Mouse (Mus musculus) midbrain, embryonic 10.5 days (tissue): ENCODE data around the gene Gpr19. TPM values are rescaled to one million over a fixed set of nuclear protein-coding genes. Genes with fewer than 3 reads are reported as not detected.

ENCODE experiments used
- DNase-seq: peaks from one replicate; pipeline ENCODE4 v3.0.0-alpha.2; 2017; ENCODE audit warnings: low spot score
- H3K27ac ChIP-seq: fragments of 300-500 bp; sonication (generic); replicated peaks from 2 replicates; pipeline ENCODE4 v1.5.1; 2016; ENCODE audit warnings: mild to moderate bottlenecking
- H3K27me3 ChIP-seq: fragments of 300-500 bp; sonication (generic); 2 replicates; pipeline ENCODE4 v1.6.1; 2016; ENCODE audit warnings: low read depth, mild to moderate bottlenecking; ENCODE audit not compliant: poor library complexity, severe bottlenecking
- H3K36me3 ChIP-seq: fragments of 300-500 bp; sonication (generic); 2 replicates; pipeline ENCODE4 v1.6.1; 2016; ENCODE audit warnings: mild to moderate bottlenecking, moderate library complexity
- H3K4me1 ChIP-seq: fragments of 300-500 bp; sonication (generic); 2 replicates; pipeline ENCODE4 v1.6.1; 2016
- H3K4me3 ChIP-seq: fragments of 300-500 bp; sonication (generic); 2 replicates; pipeline ENCODE4 v1.5.1; 2016; ENCODE audit warnings: mild to moderate bottlenecking, moderate library complexity
- H3K9me3 ChIP-seq: fragments of 300-500 bp; sonication (generic); replicated peaks from 2 replicates; pipeline ENCODE4 v1.6.1; 2016; ENCODE audit warnings: mild to moderate bottlenecking
- WGBS: fragments of 180-500 bp; shearing (Covaris S2); methylation state at CpG from one replicate; pipeline ENCODE4 v1.1.7; 2016; 5-methylcytosine and 5-hydroxymethylcytosine counted together
- polyA plus RNA-seq: library from polyadenylated mRNA; unstranded; fragments of >200 nt; fragmentation: Nextera tagmentation; extraction: Ambion mirVana; gene quantifications from 2 replicates; pipeline ENCODE4 v1.2.1, GENCODE M21; 2016

Gpr19 gene
- polyA plus RNA-seq, 1 experiment from 2014 or later = 32.3 TPM

DNA sequence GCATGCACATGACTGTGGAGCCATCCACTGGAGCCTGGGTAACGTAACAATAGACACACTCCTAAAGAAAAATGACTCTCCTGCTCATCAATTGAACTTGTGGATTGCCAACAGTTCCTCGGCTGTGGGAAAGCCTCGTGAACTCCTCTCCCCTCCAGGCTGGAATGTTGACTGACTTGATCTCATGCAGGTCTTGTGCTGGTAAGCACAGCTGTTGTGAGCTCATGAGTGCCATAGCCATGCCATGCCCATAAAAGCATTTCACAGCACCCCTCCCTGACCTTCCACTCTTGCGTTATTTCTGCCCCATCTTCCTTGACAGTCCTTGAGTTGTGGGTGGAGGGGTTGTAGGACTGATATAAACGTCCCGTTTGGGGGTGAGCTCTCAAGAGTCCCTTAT is 78.0 kb downstream of the Gpr19 start:
- DNase-seq = no peak
- Histone ChIP-seq H3K4me1 (no peaks in the 10 kb centered on the region), H3K4me3 (no peak overlapping the region), H3K36me3 (no peaks in the 10 kb centered on the region), H3K9me3 (no peaks in the 10 kb centered on the region), H3K27ac (no peak overlapping the region), H3K27me3 (no peaks in the 10 kb centered on the region)
- 66% methylated on average over 6 of the region's 6 CpGs for WGBS

DNA sequence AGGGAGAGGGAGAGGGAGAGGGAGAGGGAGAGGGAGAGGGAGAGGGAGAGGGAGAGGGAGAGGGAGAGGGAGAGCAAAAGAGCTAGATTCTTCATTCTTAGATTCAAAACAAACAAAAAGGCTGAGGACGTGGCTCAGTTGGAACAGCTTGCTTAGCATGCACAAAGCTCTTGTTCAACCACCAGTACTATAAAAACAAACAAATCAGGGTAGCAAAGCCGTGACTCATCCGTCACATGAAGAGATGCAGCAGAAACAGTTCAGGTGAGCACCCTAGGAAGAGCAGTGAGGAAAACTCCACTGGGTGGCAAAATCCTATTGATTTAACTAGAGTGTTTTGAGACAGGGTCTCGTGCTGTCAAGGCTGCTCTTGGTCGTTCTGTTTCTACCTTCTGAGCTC is 78.6 kb downstream of the Gpr19 start:
- H3K27me3 ChIP-seq = no peaks in the 10 kb centered on the region
- 61% methylated on average over 5 of the region's 5 CpGs for whole genome bisulfite sequencing
- H3K9me3 ChIP-seq = no peaks in the 10 kb centered on the region
- no peaks in the 10 kb centered on the region for H3K4me1 ChIP-seq
- H3K27ac ChIP-seq = no peak overlapping the region
- no peak overlapping the region for H3K4me3 ChIP-seq
- no peaks in the 10 kb centered on the region for H3K36me3 ChIP-seq
- no peak for DNase-seq

Other genes with a start within 250 kb of the Gpr19 start
- gene Dusp16, start 106.0 kb downstream of the Gpr19 start, polyA plus RNA-seq = 14.2 and 16.6 TPM in 2 replicates
- 1.0 and 1.3 TPM in 2 replicates for gene Crebl2, start 68.4 kb downstream of the Gpr19 start, polyA plus RNA-seq
- gene Cdkn1b, start 21.8 kb upstream of the Gpr19 start, polyA plus RNA-seq = 15.5 and 20.9 TPM in 2 replicates
- gene Apold1, start 83.1 kb upstream of the Gpr19 start, polyA plus RNA-seq = 2.5 and 2.8 TPM in 2 replicates
- gene Ddx47, start 113.0 kb upstream of the Gpr19 start, polyA plus RNA-seq = 105 and 108 TPM in 2 replicates
- gene Gprc5a, start 167.1 kb upstream of the Gpr19 start, polyA plus RNA-seq = 3.3 and 3.5 TPM in 2 replicates
- gene Gprc5d, start 219.7 kb upstream of the Gpr19 start, polyA plus RNA-seq = not detected in 2 replicates